Mouse (Mus musculus) midbrain, postnatal 0 days (tissue): ENCODE results near the gene Il1r2. TPM values are rescaled to one million over a fixed set of nuclear protein-coding genes. Genes with fewer than 3 reads are reported as not detected.

Experiments
- ATAC-seq: fragments of 200-750 bp; cut with Nextera tagmentation; 2 replicates; pipeline ENCODE4 v1.8.0; 2017; ENCODE audit warnings: moderate number of reproducible peaks, mild to moderate bottlenecking, moderate TSS enrichment, moderate library complexity; ENCODE audit not compliant: low FRiP score
- DNase-seq: peaks from one replicate; pipeline ENCODE4 v3.0.0-alpha.2; 2015; ENCODE audit warnings: low spot score
- H3K27ac ChIP-seq: fragments of 300-500 bp; sonication (generic); 2 replicates; pipeline ENCODE4 v1.5.1; 2014; ENCODE audit warnings: low read depth, mild to moderate bottlenecking, low read length, mixed read lengths
- H3K27me3 ChIP-seq: fragments of 300-500 bp; sonication (generic); 2 replicates; pipeline ENCODE4 v1.6.1; 2014; ENCODE audit warnings: low read length, control low read depth, mixed read lengths; ENCODE audit not compliant: insufficient read depth
- H3K36me3 ChIP-seq: fragments of 300-500 bp; sonication (generic); 2 replicates; pipeline ENCODE4 v1.6.1; 2014; ENCODE audit warnings: low read length, control low read depth, mixed read lengths; ENCODE audit not compliant: insufficient read depth
- H3K4me1 ChIP-seq: fragments of 300-500 bp; sonication (generic); 2 replicates; pipeline ENCODE4 v1.6.1; 2014; ENCODE audit warnings: mild to moderate bottlenecking, control low read depth, antibody characterized with exemption, low read length, mixed read lengths; ENCODE audit not compliant: insufficient read depth
- H3K4me2 ChIP-seq: fragments of 300-500 bp; sonication (generic); 2 replicates; pipeline ENCODE4 v1.6.1; 2014; ENCODE audit warnings: low read depth, mild to moderate bottlenecking, low read length, mixed read lengths; ENCODE audit not compliant: poor library complexity, severe bottlenecking
- H3K4me3 ChIP-seq: fragments of 300-500 bp; sonication (generic); 2 replicates; pipeline ENCODE4 v1.5.1; 2014; ENCODE audit warnings: low read depth, mild to moderate bottlenecking, low read length, moderate library complexity
- H3K9ac ChIP-seq: fragments of 300-500 bp; sonication (generic); replicated peaks from 2 replicates; pipeline ENCODE4 v1.6.1; 2014; ENCODE audit warnings: mild to moderate bottlenecking, low read length, moderate library complexity, mixed read lengths; ENCODE audit not compliant: poor library complexity, severe bottlenecking
- H3K9me3 ChIP-seq: fragments of 300-500 bp; sonication (generic); 2 replicates; pipeline ENCODE4 v1.6.1; 2016; ENCODE audit warnings: low read length, control low read depth
- CTCF ChIP-seq: IDR thresholded peaks from 2 replicates; pipeline ENCODE4 v1.5.1; 2016; ENCODE audit warnings: antibody characterized with exemption, mild to moderate bottlenecking
- WGBS: fragments of 180-500 bp; shearing (Covaris S2); extraction: QIAGEN DNeasy Blood & Tissue Kit; methylation state at CpG from one replicate; pipeline ENCODE4 v1.1.7; 2014; 5-methylcytosine and 5-hydroxymethylcytosine counted together
- polyA plus RNA-seq: library from polyadenylated mRNA; unstranded; fragments of >200 nt; fragmentation: Nextera tagmentation; extraction: Ambion mirVana; gene quantifications from 2 replicates; pipeline ENCODE4 v1.2.1, GENCODE M21; 2015
- total RNA-seq: library from RNA; depleted of rRNA; stranded (reverse); fragments of >200 nt; gene quantifications from 2 replicates; pipeline ENCODE4 v1.2.3, GENCODE M21; 2014

Gene Il1r2
- total and polyA plus RNA-seq, 2 experiments from 2014 or later, result 0.35 TPM; not detected in 1

DNA sequence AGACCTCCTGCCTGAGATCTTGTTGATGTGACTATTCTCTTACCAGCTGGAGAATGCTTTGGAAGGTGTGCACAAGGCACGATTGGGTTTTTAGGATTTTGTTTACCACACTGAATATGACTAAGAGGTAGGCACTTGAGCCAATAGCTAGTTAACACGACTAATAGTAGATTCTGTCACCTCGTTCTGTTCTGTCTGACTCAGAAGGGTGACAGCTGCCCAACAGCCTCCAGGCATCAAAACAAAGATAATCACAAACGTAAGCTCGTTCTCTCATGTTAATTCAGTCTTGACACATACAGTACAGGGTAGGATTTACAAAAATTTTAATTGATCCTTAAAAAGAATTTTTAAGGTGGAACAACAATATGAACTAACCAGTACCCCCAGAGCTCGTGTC, 18.7 kb downstream of the Il1r2 start:
- 72% methylated on average over 6 of the region's 6 CpGs for WGBS
- Histone ChIP-seq H3K9ac (no peak overlapping the region), H3K4me1 (no peaks in the 10 kb centered on the region), H3K4me3 (no peak overlapping the region), H3K4me2 (no peak overlapping the region), H3K36me3 (no peaks in the 10 kb centered on the region), H3K9me3 (no peaks in the 10 kb centered on the region), H3K27ac (no peak overlapping the region), H3K27me3 (no peaks in the 10 kb centered on the region)
- DNase-seq (no peak), ATAC-seq (no peak)
- no peak for TF ChIP-seq CTCF

DNA sequence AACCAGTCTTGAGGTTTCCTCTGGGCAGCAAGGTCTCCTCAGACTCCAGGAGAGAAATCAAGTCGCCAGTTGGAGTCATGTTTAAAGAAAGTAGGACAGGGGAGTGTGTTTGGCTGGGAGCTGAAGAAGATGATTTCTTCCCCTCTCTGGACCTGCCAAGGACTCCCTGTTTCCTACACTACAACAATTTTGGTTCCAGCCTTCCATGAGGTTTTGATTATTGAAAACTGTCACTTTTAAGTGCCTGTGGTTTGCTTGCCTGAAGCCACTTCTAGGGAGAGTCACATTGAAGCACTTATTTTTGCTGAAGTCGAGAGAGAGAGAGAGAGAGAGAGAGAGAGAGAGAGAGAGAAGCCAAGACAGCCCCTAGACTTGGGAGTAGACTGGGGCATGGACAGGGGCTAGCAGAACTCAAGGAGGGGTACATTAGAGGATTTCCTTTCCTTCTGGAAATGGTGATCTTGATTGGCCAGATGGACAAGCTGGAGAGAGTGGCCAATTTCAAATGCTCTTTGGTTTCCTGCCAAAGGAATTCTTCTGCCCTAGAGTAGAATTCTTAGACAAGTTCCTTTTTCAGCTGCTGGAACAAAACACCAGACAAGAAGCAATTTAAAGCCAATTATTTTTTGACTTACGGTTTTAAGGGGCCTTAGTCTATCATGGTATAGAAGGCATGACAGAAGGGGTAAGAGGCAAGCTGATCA, 20.9 kb downstream of the Il1r2 start:
- ATAC-seq (no peak), DNase-seq (no peak)
- no peaks in the 10 kb centered on the region for H3K27me3 ChIP-seq
- H3K9me3 ChIP-seq, result no peaks in the 10 kb centered on the region
- 74% methylated on average over 3 of the region's 3 CpGs for WGBS
- H3K4me1 ChIP-seq, result no peaks in the 10 kb centered on the region
- TF ChIP-seq CTCF, result no peak
- H3K9ac ChIP-seq, result no peak overlapping the region
- no peaks in the 10 kb centered on the region for H3K36me3 ChIP-seq
- no peak overlapping the region for H3K4me2 ChIP-seq
- no peak overlapping the region for H3K27ac ChIP-seq
- no peak overlapping the region for H3K4me3 ChIP-seq

DNA sequence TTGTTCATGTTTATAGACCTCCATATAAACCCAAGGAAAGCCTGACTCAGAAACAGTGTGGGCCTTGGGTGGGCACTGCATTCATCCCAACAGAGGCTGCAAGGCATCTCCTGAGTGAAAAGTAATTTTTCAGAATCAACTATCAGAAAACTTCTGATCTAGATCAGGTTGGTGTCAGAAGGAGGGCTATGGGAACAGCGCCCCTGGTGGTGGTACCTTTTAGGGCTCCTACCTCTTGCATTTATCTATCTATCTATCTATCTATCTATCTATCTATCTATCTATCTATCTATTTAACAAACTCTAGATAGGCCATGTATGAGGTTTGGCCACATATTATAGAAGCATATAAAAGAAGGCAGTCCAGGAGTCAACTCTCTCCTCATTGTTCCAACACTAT, 21.7 kb downstream of the Il1r2 start:
- no peaks in the 10 kb centered on the region for H3K27me3 ChIP-seq
- no peaks in the 10 kb centered on the region for H3K4me1 ChIP-seq
- DNase-seq, result no peak
- H3K9me3 ChIP-seq, result no peaks in the 10 kb centered on the region
- H3K4me3 ChIP-seq, result no peak overlapping the region
- H3K9ac ChIP-seq, result no peak overlapping the region
- no peak overlapping the region for H3K27ac ChIP-seq
- TF ChIP-seq CTCF, result no peak
- no peak for ATAC-seq
- H3K4me2 ChIP-seq, result no peak overlapping the region
- H3K36me3 ChIP-seq, result no peaks in the 10 kb centered on the region
- WGBS, result 9% methylated on average over 1 of the region's 1 CpGs

DNA sequence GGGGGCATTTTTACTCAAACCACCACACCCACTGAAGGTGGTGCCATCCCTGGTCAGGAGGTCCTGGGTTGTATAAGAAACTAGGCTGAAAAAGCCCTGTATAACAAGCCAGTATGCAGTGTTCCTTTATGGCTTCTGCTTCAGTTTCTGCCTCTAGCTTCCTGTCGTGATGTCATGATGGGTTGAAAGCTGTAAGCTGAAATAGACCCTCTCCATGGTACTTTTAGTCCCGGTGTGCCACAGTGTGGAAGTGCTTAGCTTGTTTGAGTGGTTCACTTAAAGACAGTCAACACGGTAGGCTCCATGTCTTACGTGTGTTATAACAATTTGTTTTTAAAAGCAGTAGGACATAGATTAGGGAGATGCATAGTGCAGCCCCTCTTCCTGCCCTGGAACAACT, 32.4 kb downstream of the Il1r2 start:
- WGBS, result 80% methylated on average over 4 of the region's 4 CpGs
- DNase-seq (no peak), ATAC-seq (no peak)
- Histone ChIP-seq H3K4me3 (no peak overlapping the region), H3K4me2 (no peak overlapping the region), H3K27ac (no peak overlapping the region), H3K9me3 (no peaks in the 10 kb centered on the region), H3K36me3 (no peaks in the 10 kb centered on the region), H3K4me1 (no peaks in the 10 kb centered on the region), H3K9ac (no peak overlapping the region), H3K27me3 (no peaks in the 10 kb centered on the region)
- TF ChIP-seq CTCF, result no peak

DNA sequence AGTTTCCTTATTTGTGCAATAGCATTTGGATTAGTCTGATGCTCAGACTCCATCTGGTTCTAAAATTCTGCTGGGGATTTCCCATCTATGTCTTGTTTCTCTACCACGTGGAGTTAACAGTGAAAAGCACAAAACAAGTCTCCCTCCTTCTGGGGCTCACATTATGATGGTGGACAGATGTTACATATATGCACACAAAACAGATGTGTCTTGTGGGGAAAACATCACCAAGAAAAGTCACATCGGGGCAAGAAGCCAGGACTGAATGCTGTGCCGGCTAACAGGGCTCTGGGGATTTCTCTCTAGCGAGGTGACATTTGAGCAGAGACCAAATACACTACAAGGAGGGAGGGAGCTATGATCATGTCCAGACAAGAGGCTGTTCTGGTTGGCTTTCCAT, 32.8 kb downstream of the Il1r2 start:
- DNase-seq (no peak), ATAC-seq (no peak)
- WGBS, result 82% methylated on average over 4 of the region's 4 CpGs
- Histone ChIP-seq H3K27ac (no peak overlapping the region), H3K4me1 (no peaks in the 10 kb centered on the region), H3K4me3 (no peak overlapping the region), H3K9ac (no peak overlapping the region), H3K9me3 (no peaks in the 10 kb centered on the region), H3K36me3 (no peaks in the 10 kb centered on the region), H3K4me2 (no peak overlapping the region), H3K27me3 (no peaks in the 10 kb centered on the region)
- no peak for TF ChIP-seq CTCF

DNA sequence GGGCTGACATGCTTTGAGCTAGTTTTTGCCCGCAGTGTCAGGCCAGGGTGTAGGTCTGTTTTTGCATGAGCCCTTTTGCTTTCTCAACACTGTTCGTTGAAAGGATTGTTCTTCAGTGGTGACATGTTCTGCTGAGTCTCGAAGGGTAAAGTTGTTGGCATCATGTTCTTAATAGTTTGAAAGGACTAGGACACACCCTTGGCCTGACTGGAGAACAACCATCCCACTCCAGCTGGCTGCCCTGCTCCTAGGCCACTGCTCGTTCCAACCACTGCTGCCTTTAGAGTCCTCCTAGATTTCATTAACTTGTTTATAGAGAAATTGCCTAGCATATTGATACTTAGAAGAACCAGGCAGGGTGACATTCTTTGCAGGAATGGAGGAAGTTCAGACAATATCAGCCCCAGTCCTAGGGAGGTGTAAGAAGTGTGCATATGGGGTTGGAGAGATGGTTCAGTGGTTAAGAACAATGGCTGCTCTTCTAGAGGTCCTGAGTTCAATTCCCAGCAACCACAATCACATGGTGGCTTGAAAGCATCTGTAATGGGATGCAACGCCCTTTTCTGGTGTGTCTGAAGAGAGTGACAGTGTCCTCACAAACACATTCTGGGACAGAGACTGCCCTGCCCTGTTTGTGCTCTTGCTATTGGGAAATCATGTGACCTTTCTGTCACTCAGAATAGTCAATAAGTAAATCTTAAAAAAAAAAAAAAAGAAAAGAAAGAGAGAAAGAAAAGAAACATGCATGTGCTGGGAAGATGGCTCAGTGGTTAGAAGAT, 34.3 kb downstream of the Il1r2 start:
- H3K27ac ChIP-seq, result no peak overlapping the region
- H3K4me1 ChIP-seq, result no peaks in the 10 kb centered on the region
- no peak for ATAC-seq

More for the DNA sequence above, 34.3 kb downstream of the Il1r2 start:
- WGBS, result 79% methylated on average over 5 of the region's 5 CpGs
- Histone ChIP-seq H3K4me3 (no peak overlapping the region), H3K4me2 (no peak overlapping the region), H3K9me3 (no peaks in the 10 kb centered on the region), H3K27me3 (no peaks in the 10 kb centered on the region), H3K9ac (no peak overlapping the region), H3K36me3 (no peaks in the 10 kb centered on the region)
- DNase-seq, result no peak
- TF ChIP-seq CTCF, result no peak
